Mouse (Mus musculus): ENCODE measurements around the gene Lrriq1. TPM values are rescaled to one million over a fixed set of nuclear protein-coding genes. Genes with fewer than 3 reads are reported as not detected.

Gene Lrriq1
- polyA plus RNA-seq, 1 experiment = not detected

DNA sequence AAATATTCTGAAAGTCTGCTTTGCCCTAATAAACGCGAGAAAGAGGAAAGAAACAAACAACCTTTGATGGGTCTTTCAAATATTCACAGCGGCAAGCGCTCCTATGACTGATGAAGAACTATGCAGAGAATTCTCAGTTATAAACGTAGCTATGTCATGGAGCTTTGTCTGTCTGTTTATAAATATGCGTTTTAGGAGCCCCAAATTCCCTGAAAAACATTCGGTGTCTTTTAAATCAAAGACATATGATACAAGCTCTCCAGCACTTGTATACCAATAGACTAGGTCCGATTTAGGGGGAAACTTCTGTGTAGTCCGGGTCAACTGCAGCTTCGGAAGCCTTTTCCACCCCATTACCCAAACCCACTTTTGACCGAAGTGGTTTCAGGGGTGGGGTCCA lies 205.2 kb downstream of the Lrriq1 start:
- H3K4me3 ChIP-seq (ENCODE audit: insufficient read depth, low read depth, low read length) = no peak overlapping the region
- H3K27ac ChIP-seq (ENCODE audit: insufficient read depth, low read depth, low read length) = no peak overlapping the region
- no peak for TF ChIP-seq POLR2A (IDR thresholded peaks at IDR 0.05; ENCODE audit: insufficient read depth, low read depth, low read length)
- no peak for TF ChIP-seq CTCF (IDR thresholded peaks at IDR 0.05; ENCODE audit: insufficient read depth, low read depth, low read length)
- 9% methylated on average over 11 of the region's 11 CpGs for WGBS
- H3K4me1 ChIP-seq (ENCODE audit: control insufficient read depth, insufficient read depth, low read length) = peaks cover 7% of the 10 kb centered on the region; the same call in 1 of the 2 replicates

- no peak for TF ChIP-seq CTCF (IDR thresholded peaks at IDR 0.05; ENCODE audit: insufficient read depth, low read depth, low read length)
- TF ChIP-seq POLR2A (IDR thresholded peaks at IDR 0.05; ENCODE audit: insufficient read depth, low read depth, low read length) = no peak
- Histone ChIP-seq H3K4me3 (ENCODE audit: insufficient read depth, low read depth, low read length) (no peak within 1 kb of the TSS), H3K27ac (ENCODE audit: insufficient read depth, low read depth, low read length) (no peak within 1 kb of the TSS), H3K4me1 (ENCODE audit: control insufficient read depth, insufficient read depth, low read length) (peaks cover 7% of the 10 kb centered on the region; the same call in 1 of the 2 replicates)
- WGBS = 4% methylated on average over 32 of the region's 32 CpGs
Measured at GRCm38 (mm10) chr10:103029730-103030490, 206.2 kb downstream of the Lrriq1 start, which contains the start of gene Alx1. Gene Alx1 (minus strand): TSS chr10:103030215.

DNA sequence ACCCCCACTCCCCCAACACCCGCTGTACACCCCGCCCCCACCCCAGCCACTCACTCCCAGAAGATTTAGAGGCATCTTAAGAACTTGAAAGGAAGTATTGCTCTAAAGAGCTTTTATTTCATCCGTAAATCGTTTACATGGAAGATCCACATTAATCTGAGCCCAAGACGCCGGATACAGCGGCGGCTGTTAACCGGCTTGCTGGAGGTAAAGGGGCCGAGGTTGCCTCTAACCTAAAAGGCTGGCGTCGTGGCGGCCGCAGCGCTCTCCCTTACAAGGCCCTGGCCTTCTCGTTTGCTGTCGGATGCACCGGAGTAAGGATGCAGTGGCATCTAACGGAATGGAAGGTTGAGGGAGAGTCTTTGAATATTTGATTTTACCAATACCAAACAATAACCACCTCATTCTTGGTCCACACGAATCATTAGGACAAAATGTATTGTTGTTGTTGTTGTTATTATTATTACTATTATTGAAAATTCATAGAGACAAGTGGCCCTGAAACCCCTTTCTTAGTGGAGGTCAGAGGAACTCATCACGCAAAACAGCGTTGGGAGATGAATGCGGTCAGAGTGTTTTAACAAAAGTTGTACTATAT lies 206.9 kb downstream of the Lrriq1 start:
- 6% methylated on average over 23 of the region's 23 CpGs for WGBS
- no peak overlapping the region for H3K27ac ChIP-seq (ENCODE audit: insufficient read depth, low read depth, low read length)
- no peak overlapping the region for H3K4me3 ChIP-seq (ENCODE audit: insufficient read depth, low read depth, low read length)
- no peak for TF ChIP-seq CTCF (IDR thresholded peaks at IDR 0.05; ENCODE audit: insufficient read depth, low read depth, low read length)
- TF ChIP-seq POLR2A (IDR thresholded peaks at IDR 0.05; ENCODE audit: insufficient read depth, low read depth, low read length) = no peak
- peaks cover 7% of the 10 kb centered on the region; the same call in 1 of the 2 replicates for H3K4me1 ChIP-seq (ENCODE audit: control insufficient read depth, insufficient read depth, low read length)

DNA sequence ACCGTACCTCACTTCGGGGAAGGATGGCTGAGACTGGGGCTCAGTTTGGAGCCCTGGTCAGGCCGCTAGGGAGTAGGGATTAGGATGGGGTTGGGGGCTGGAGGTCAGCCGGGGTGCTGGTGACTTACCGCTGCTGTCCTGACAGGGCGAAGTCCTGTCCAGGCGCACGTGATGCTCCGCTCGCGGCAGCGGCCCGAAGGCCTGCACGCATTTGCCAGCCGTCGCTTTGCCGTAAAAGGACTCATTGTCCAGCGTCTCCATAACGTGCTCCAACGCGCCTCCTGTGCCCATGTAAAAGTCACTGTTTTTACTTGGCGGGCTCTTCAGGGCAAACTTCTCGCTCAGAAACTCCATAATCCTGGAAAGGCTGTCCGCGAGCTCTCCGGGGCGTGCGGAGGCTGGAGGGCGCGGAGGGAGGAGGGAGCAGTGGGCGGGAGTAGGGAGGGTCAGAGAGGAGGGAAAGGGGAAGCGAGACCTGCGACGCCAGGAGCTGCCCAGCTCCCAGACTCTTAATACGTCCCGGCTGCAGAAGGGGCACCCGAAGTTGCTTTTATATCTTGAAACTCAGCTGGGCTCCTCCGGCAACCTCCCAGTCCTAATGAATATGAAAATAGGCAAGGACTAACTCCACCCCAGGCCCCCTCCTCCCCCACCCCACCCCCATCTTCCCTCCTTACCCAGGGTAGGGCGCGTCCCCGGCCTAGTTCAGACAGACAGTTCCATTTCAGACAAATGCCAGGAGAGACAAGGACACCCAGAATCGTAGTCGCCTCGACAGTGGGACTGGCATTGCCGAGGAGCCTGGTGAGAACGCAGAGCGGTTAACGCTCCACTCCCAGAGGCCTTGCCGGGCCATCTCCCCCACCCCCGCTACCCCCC lies 207.6 kb downstream of the Lrriq1 start:
- no peak for TF ChIP-seq POLR2A (IDR thresholded peaks at IDR 0.05; ENCODE audit: insufficient read depth, low read depth, low read length)
- TF ChIP-seq CTCF (IDR thresholded peaks at IDR 0.05; ENCODE audit: insufficient read depth, low read depth, low read length) = no peak
- WGBS = 1% methylated on average over 50 of the region's 50 CpGs
- H3K4me1 ChIP-seq (ENCODE audit: control insufficient read depth, insufficient read depth, low read length) = peaks cover 7% of the 10 kb centered on the region; the same call in 1 of the 2 replicates
- H3K4me3 ChIP-seq (ENCODE audit: insufficient read depth, low read depth, low read length) = no peak overlapping the region
- no peak overlapping the region for H3K27ac ChIP-seq (ENCODE audit: insufficient read depth, low read depth, low read length)

DNA sequence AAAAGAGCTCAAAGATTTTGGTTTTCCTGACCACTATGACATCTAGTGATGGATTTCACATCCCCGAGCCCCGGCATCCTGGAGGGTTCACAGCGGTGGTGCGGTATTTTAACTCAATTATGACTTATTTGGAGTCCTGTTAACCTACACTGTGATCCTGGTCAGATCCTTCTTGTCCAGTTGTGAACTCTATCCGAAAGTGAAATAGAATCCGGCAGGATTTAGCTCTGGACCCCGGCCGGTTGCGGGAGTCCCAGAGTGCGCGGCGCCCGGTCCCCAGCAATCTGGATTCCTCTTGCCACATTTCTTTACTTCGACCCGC lies 208.2 kb downstream of the Lrriq1 start:
- WGBS = 2% methylated on average over 15 of the region's 15 CpGs
- H3K4me3 ChIP-seq (ENCODE audit: insufficient read depth, low read depth, low read length) = no peak overlapping the region
- peaks cover 7% of the 10 kb centered on the region; the same call in 1 of the 2 replicates for H3K4me1 ChIP-seq (ENCODE audit: control insufficient read depth, insufficient read depth, low read length)
- H3K27ac ChIP-seq (ENCODE audit: insufficient read depth, low read depth, low read length) = no peak overlapping the region
- no peak for TF ChIP-seq POLR2A (IDR thresholded peaks at IDR 0.05; ENCODE audit: insufficient read depth, low read depth, low read length)
- no peak for TF ChIP-seq CTCF (IDR thresholded peaks at IDR 0.05; ENCODE audit: insufficient read depth, low read depth, low read length)

DNA sequence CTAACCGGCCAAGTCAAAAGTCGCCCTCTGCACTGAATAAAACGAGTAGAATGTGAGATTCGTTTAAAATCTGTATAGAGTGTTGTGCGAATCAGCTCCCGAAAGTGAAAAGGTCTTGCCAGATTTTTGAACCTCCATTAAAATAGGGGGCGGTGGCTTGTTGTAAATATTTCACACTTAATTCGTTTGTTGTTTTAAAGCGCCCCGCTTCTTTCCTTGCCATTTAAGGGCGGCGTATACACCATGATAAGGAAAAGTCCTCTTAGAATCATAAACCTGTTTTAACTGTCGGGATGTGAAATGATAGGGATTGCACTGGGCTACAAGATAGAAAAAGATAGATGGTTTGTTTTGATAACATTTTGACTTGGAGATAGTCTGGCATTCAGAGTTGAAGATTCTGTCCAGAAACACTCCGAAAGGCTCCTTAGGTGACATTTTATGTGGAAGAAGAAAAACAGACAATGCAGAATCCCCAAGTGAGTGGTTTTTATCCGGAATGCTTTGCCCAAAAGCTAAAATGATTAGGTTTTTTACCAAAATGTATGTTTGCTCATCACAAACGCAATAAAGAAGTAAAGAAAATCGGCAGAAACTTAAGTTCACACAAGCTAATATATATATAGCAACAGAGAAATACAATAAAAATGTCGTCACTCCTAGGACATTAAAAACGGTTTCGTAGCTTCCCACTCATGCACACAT lies 208.7 kb downstream of the Lrriq1 start:
- 6% methylated on average over 20 of the region's 20 CpGs for WGBS
- TF ChIP-seq POLR2A (IDR thresholded peaks at IDR 0.05; ENCODE audit: insufficient read depth, low read depth, low read length) (no peak), CTCF (IDR thresholded peaks at IDR 0.05; ENCODE audit: insufficient read depth, low read depth, low read length) (no peak)
- no peak overlapping the region for H3K27ac ChIP-seq (ENCODE audit: insufficient read depth, low read depth, low read length)
- H3K4me3 ChIP-seq (ENCODE audit: insufficient read depth, low read depth, low read length) = no peak overlapping the region
- H3K4me1 ChIP-seq (ENCODE audit: control insufficient read depth, insufficient read depth, low read length) = peaks cover 7% of the 10 kb centered on the region; the same call in 1 of the 2 replicates

GRCm38 (mm10) chr10:103026636-103027225 lies 209.4 kb downstream of the Lrriq1 start:
- WGBS = 4% methylated on average over 17 of the region's 17 CpGs
- Histone ChIP-seq H3K4me3 (ENCODE audit: insufficient read depth, low read depth, low read length) (no peak overlapping the region), H3K4me1 (ENCODE audit: control insufficient read depth, insufficient read depth, low read length) (peaks cover 7% of the 10 kb centered on the region; the same call in 1 of the 2 replicates), H3K27ac (ENCODE audit: insufficient read depth, low read depth, low read length) (no peak overlapping the region)
- no peak for TF ChIP-seq CTCF (IDR thresholded peaks at IDR 0.05; ENCODE audit: insufficient read depth, low read depth, low read length)
- TF ChIP-seq POLR2A (IDR thresholded peaks at IDR 0.05; ENCODE audit: insufficient read depth, low read depth, low read length) = no peak

- no peak for TF ChIP-seq POLR2A (IDR thresholded peaks at IDR 0.05; ENCODE audit: insufficient read depth, low read depth, low read length)
- no peak for TF ChIP-seq CTCF (IDR thresholded peaks at IDR 0.05; ENCODE audit: insufficient read depth, low read depth, low read length)
- H3K27ac ChIP-seq (ENCODE audit: insufficient read depth, low read depth, low read length) = no peak overlapping the region
- no peak overlapping the region for H3K4me3 ChIP-seq (ENCODE audit: insufficient read depth, low read depth, low read length)
- no peaks in the 10 kb centered on the region for H3K4me1 ChIP-seq (ENCODE audit: control insufficient read depth, insufficient read depth, low read length)
- 85% methylated on average over 2 of the region's 2 CpGs for WGBS
Measured at GRCm38 (mm10) chr10:103002556-103002955, 233.6 kb downstream of the Lrriq1 start.

Data from olfactory bulb, adult 2 months (tissue).